Mouse (Mus musculus): ENCODE results near the gene Knstrn. TPM values are rescaled to one million over a fixed set of nuclear protein-coding genes. Genes with fewer than 3 reads are reported as not detected.

The Knstrn gene
- 1 to 10 TPM; 1.1 to 2.0 (median 1.5) TPM for total RNA-seq (2022)

GRCm38 (mm10) chr2:118813981-118814836 lies at the start of gene Knstrn:
TSS of gene Knstrn (plus strand) at chr2:118814003.
- peak; percentile 83 to 89 for DNase-seq (ENCODE audit: low spot score in 2 of 2)

GRCm38 (mm10) chr2:118764094-118764831 lies 49.5 kb upstream of the Knstrn start:
- peak in 1 of 2 experiments; percentile 62 for DNase-seq (ENCODE audit: low spot score in 2 of 2)

- no peak for DNase-seq (ENCODE audit: low spot score in 2 of 2)
Measured at GRCm38 (mm10) chr2:118764875-118765274, 48.9 kb upstream of the Knstrn start.

- DNase-seq (ENCODE audit: low spot score in 2 of 2), result no peak
Measured at GRCm38 (mm10) chr2:118766041-118767033, 47.5 kb upstream of the Knstrn start.

- no peak for DNase-seq (ENCODE audit: low spot score in 2 of 2)
Measured at GRCm38 (mm10) chr2:118772158-118772874, 41.5 kb upstream of the Knstrn start, which contains the start of gene Phgr1. TSS of gene Phgr1 (plus strand) at chr2:118772769.

GRCm38 (mm10) chr2:118774536-118774935 lies 39.3 kb upstream of the Knstrn start:
- no peak for DNase-seq (ENCODE audit: low spot score in 2 of 2)

GRCm38 (mm10) chr2:118775396-118775795 lies 38.4 kb upstream of the Knstrn start:
- DNase-seq (ENCODE audit: low spot score in 2 of 2), result no peak

- peak; percentile 72 to 76 for DNase-seq (ENCODE audit: low spot score in 2 of 2)
Measured at GRCm38 (mm10) chr2:118775846-118776245, 38.0 kb upstream of the Knstrn start.

- DNase-seq (ENCODE audit: low spot score in 2 of 2), result no peak
Measured at GRCm38 (mm10) chr2:118776295-118776694, 37.5 kb upstream of the Knstrn start.

- DNase-seq (ENCODE audit: low spot score in 2 of 2), result no peak
Measured at GRCm38 (mm10) chr2:118778418-118778817, 35.4 kb upstream of the Knstrn start.

- no peak for DNase-seq (ENCODE audit: low spot score in 2 of 2)
Measured at GRCm38 (mm10) chr2:118779065-118779464, 34.7 kb upstream of the Knstrn start.

- DNase-seq (ENCODE audit: low spot score in 2 of 2), result peak; percentile 92 to 95
Measured at GRCm38 (mm10) chr2:118779504-118780480, 34.0 kb upstream of the Knstrn start, which contains the start of gene Disp2. TSS of gene Disp2 (plus strand) at chr2:118779719.

GRCm38 (mm10) chr2:118781115-118781514 lies 32.7 kb upstream of the Knstrn start:
- no peak for DNase-seq (ENCODE audit: low spot score in 2 of 2)

- no peak for DNase-seq (ENCODE audit: low spot score in 2 of 2)
Measured at GRCm38 (mm10) chr2:118782303-118782702, 31.5 kb upstream of the Knstrn start.

GRCm38 (mm10) chr2:118783093-118783492 lies 30.7 kb upstream of the Knstrn start:
- DNase-seq (ENCODE audit: low spot score in 2 of 2), result no peak

- DNase-seq (ENCODE audit: low spot score in 2 of 2), result no peak
Measured at GRCm38 (mm10) chr2:118783663-118784062, 30.1 kb upstream of the Knstrn start.

- no peak for DNase-seq (ENCODE audit: low spot score in 2 of 2)
Measured at GRCm38 (mm10) chr2:118786525-118786924, 27.3 kb upstream of the Knstrn start.

- peak in 1 of 2 experiments; percentile 63 for DNase-seq (ENCODE audit: low spot score in 2 of 2)
Measured at GRCm38 (mm10) chr2:118789501-118789900, 24.3 kb upstream of the Knstrn start.

- no peak for DNase-seq (ENCODE audit: low spot score in 2 of 2)
Measured at GRCm38 (mm10) chr2:118790221-118790550, 23.6 kb upstream of the Knstrn start.

Data from layer of hippocampus, adult 8-10 months (tissue).